Mouse (Mus musculus) urinary bladder, adult 2 months (tissue): ENCODE results near the gene Gm9936. TPM values are rescaled to one million over a fixed set of nuclear protein-coding genes. Genes with fewer than 3 reads are reported as not detected.
"Not testable (repeated sequence)": the region's sequence is repeated elsewhere in the genome, so short reads cannot be mapped to it uniquely, and the experiment has no call there.

Source experiments
- DNase-seq: peaks from one replicate; pipeline ENCODE4 v3.0.0; 2022; ENCODE audit warnings: low spot score
- polyA plus RNA-seq: library from polyadenylated mRNA; depleted of rRNA; stranded (reverse); fragments of >200 nt; gene quantifications from 2 replicates; pipeline ENCODE4 v1.2.3, GENCODE M21; 2012; rRNA removed

Gene Gm9936
- 0.01 and 0.04 TPM in 2 replicates for polyA plus RNA-seq

DNA sequence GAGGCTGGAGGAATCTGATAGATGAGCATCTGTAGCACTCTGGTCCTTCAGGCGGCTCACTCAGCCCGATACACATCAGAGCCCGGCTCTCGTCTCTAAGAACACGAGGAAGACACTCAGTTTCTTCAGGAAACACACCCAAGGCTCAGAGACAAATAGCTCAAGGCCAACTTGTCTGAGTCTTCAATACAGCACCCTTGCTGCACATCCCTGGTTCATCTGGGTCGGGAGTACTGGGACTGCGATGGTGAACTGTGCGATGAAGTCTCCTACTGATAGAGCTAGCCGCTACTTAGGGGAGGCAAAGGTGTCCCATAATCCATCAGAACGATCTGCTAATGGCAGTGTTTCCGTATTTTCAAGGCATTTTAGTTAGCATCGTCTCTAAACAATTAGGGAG lies at the start of gene Gm9936:
Gene Gm9936 (minus strand): TSS at position 101 of the 400 bp plus-strand sequence.
- no peak for DNase-seq

GRCm38 (mm10) chr5:114902413-114902812 lies 43.9 kb upstream of the Gm9936 start:
- no peak for DNase-seq

- DNase-seq, result no peak
Measured at GRCm38 (mm10) chr5:114898857-114899256, 40.4 kb upstream of the Gm9936 start.

DNA sequence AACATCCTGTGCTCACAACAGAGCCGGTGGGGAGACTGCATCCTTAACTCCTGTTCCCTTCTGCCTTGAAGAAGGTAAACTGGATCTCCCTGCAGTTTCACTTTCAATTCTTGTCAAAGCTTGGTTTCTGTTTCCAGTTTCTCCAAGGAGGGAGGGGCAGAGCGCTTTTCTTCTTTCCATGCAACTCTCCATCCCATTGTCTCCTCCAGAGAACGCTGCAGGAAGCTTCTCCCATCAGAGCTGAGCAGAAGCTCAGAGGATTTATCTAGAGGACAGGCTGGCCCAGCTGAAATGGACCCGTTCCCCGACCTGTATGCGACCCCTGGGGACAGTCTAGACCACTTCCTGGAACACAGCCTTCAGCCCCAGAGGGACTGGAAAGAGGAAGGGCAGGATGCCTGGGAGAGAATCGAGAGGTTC lies 38.9 kb upstream of the Gm9936 start:
- DNase-seq, result no peak

DNA sequence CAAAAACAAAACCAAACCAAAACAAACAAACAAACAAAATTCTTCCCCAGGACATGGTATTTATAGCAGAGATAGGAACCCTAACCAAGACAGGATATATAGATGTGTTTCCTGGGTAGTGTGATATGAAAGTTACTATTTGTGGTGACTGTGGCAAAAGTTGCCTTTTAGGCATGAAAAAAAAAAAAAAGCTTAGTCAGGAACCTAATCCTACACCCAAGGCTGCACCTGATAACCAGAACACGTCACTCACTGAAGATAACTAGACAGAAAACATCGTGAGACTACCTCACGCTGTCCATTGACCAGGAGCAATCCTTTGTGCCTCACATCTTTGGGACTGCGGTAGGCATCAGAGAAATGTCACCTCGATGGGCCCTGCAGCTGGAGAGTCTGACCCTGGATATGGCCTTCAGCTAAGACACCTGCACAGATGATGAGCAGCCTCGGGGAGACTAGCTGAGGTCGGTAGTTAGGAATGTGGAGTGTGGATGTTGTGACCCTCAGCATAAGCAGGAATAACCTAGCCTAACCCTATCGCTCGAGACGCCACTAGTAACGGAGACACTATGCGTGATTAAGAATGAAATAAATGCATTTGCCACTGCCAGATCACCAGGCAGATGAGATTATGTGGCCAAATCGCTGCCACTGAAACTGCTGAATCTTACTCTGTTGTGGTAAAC lies 38.3 kb upstream of the Gm9936 start, which contains the start of gene Oasl2:
Gene Oasl2 (plus strand): TSS at position 249 of the 686 bp plus-strand sequence.
- no peak for DNase-seq

DNA sequence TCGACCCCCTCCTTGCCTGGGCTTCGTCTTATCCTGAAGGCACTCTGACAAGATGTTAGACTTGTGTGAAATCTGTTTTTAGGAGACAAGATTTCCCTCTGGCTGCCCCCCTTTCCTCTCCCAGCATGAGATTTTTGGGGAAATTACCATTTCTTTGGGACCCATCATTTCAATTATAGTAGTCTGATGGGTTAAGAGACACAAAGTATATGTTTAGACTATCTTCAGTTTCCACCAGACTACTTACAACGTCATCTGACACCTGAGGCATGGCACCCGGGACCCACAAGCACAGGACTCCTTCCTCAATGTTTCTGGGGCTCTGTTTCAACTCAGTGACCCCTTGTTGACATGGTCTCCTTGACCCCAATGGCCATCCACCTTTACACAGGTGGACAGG lies 37.1 kb upstream of the Gm9936 start:
- DNase-seq, result no peak

GRCm38 (mm10) chr5:114888995-114889394 lies 30.5 kb upstream of the Gm9936 start:
- DNase-seq, result no peak

DNA sequence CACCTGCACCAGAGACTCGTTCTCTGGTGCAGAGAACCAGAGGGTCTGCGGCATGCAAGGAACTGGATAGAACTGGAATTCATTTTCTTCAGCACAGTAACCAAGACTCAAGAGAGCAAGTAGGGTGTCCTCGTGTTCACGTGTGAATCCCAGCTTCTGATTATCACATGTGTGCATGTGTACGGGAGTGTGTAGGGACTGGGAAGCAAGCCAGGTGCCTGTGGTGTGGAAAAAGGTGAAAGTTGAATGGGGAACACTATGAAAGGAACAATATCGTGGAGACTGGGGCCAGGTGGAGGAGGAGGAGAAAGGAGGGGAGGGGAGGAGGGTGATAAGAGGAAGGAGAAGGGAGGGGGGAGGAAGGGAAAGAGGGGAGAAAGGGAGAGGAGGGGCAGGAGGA lies 28.3 kb upstream of the Gm9936 start:
- DNase-seq, result no peak

GRCm38 (mm10) chr5:114883022-114883421 lies 24.5 kb upstream of the Gm9936 start:
- no peak for DNase-seq

- peak; percentile 7 for DNase-seq
Measured at GRCm38 (mm10) chr5:114882319-114882718, 23.8 kb upstream of the Gm9936 start.

DNA sequence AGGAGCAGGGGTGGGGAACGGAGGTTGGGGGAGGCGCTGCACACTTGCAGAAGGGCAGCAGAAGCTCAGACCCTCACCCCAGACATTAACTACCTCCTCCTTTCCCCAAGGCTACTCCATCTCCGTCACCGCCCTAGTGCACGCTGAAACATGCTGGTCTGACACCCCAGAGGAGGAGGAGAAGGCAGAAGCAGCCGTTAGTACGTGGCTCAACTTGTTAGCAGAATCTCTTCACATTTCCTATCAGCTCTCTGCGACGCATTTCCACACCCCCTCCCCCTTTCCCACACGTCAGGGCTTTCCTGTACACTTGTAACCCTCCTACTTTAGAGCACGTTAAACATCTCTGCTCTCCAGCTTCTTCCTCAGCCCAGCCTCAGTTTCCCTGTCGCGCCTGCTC lies 20.9 kb upstream of the Gm9936 start:
- DNase-seq, result no peak

DNA sequence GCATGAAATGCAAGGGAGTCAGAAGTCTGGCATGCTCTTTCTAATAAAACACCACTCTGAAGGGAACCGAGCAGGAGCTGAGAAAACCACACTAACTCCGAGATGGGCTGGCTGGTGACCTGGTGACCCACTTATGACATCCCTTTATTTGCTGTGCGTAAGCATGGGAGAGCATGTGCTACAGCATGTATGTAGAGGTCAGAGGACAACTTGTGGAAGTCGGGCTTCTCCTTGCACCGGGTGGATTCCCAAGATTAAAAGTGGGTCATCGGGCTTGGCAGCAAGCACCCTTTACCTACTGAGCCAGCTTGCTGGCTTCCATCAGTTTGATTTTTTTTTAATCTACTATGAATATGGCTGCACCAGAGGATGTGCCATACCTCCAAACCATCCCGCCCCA lies 19.0 kb upstream of the Gm9936 start:
- DNase-seq, result no peak

DNA sequence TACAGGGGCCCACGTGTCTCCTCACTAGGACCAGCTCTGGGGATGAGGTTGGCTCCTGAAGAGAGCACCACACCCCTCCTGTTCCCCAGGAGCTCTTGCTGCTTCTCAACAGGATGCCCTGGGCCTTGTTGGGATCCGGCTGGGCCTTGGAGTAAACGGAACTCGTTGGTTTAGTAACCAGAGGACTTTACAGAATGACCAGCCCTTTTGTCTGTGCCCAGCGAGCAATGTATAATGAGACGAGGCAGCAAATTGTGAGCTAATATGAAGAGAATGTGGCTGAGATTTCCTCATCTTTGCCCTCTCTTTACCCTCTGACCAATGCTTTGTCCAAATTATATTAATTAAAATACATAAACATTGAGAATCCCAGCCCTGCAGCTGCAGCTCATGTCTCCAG lies 17.8 kb upstream of the Gm9936 start:
- no peak for DNase-seq

DNA sequence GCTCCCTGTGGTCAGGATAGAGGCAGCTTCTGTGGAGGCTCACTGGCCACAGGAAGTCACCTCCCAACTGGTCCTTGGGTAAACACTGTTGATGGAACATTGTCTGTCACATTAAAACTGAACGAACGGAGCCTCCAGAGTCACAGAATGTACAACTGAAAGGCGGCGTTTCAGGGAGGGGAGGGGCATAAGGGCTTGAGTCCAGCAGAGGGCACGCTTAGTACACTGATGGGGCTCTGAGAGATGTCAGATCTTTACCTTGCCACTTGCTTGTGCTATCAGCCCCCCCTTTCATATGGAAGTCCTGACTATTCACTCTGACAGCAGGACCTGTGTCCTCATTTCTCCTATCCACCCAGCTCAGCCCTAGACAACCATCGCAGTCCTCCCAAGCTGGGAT lies 17.4 kb upstream of the Gm9936 start:
- DNase-seq, result no peak

DNA sequence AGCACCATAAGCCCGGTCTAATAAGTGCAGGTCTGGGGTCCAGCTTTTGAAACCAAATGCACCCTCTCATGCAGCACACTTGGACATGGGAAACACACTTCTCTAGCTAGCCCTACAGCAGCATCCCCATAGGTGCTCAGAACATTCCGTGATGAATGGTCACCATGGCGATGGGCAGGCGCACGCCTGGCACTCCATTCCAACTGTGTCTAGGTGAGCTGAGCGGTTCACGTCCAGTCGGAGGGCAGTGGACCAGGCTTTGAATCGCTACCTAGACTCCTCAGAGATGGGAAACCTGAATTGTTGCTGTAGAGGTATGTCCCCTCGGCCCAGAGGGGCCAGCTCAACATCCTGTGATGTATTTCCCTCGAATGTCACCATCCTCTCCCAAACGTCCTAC lies 6.8 kb upstream of the Gm9936 start:
- no peak for DNase-seq

GRCm38 (mm10) chr5:114864813-114865212 lies 6.3 kb upstream of the Gm9936 start:
- DNase-seq, result no peak

DNA sequence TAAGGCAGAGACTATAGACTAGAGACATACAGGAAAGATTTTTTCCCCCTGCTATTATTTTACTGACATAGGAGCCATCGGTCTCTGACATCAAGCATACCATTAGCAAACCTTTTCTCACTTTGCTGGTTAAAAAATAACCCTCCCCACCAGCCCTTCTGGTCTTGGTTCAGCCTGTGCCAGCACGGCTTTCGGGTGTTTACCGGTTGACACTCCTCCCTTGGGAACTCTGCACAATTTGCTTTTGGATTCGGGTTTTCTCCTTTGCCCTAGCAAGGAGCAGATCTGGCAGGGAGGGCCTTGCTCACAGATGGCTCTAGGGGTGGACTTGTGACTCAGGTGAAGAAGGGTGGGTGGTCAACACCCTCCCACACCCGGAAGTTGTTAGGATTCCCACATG lies 3.2 kb upstream of the Gm9936 start:
- no peak for DNase-seq

DNA sequence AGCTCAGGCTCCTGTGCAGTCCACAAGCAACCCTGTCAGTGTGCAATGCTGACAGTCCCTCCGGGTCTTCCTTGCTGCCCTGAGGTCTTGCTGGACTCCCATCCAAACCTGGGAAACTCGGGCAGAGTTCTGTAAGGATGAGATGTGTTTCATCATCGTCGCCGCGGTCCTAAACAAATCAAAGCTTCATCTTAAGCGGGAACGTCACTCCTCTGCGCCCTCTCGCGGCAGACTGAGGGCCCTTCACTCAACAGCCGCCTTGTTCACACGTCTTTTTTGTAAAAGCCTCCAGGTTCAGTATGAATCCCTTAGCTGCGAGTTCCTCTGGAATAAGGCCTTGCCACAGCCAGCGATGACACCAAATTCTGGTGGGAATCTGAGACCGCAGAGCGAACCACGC lies 771 bp upstream of the Gm9936 start:
- peak; percentile 51 for DNase-seq

GRCm38 (mm10) chr5:114853364-114853763 lies 5.1 kb downstream of the Gm9936 start, which contains the start of gene 4930519G04Rik:
Gene 4930519G04Rik (plus strand): TSS chr5:114853664.
- DNase-seq, result not testable (repeated sequence)

DNA sequence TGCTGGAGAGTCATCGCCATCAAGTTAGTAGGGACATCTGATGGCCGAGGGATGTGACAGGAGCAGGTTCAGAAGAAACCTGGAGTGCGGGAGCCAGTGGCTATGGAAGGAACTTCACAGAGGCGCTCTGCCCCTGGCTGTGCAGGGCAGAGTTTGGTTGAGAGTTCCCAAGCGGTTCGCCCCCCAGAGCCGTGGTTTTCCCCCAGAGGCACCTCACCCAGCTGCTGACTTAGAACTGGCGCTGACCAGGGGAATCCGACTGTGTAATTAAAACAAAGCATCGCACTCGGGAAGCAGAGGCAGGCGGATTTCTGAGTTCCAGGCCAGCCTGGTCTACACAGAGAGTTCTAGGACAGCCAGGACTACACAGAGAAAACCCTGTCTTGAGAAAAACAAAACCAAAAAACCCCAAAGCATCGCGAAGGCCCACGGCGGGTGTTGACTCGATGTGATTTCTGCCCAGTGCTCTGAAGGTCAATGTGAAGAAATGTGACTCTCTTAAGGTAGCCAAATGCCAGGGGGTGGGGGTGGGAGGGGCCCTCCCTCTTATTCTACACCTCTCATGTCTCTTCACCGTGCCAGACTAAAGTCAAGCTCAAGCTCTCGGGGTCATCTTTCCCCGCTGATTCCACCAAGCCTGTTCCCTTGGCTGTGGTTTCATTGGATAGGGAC lies 6.8 kb downstream of the Gm9936 start:
- DNase-seq, result no peak

GRCm38 (mm10) chr5:114844371-114844770 lies 14.1 kb downstream of the Gm9936 start:
- not testable (repeated sequence) for DNase-seq

DNA sequence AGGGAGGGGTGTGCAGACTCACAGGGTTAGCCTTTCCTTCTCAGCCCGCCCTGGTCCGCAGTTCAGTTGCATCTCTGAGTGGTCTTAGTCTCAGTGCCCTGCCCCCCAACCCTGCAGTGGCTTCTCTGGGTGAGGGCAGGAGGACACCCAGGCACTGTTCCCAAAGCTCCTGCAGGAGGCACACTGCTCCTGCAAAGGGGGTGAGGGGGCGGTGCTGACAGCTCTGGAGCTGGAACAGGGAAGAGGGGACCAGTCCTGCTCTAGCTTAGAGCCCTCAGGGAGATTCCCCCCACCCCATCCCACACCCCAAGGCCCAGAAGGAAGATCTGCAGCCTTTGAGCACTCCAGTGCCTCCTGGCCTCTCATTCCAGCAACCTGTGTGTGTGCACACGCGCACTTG lies 15.8 kb downstream of the Gm9936 start:
- no peak for DNase-seq

DNA sequence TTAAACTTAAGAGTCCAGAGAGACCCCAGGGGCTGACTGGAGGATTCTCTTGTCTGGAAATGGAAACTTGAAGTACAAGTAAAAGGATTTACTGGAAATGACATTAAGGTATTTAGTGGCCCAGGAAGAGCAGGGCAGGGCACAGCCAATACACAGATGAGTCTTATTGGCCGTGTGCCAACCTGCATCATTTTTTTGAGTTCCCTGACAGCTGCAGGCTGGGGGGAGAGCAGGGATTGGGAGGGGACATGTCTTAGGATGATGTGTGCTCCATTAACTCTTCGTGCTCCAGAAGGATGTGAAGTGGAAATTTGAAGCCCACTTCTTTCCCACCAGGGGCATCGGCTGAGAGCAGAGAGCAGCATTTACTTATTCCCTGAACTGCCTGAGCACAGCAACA lies 16.3 kb downstream of the Gm9936 start:
- DNase-seq, result not testable (repeated sequence)
